Mouse (Mus musculus) small intestine, adult 2 months (tissue): Measurements from ENCODE around the gene Chsy1. TPM values are rescaled to one million over a fixed set of nuclear protein-coding genes. Genes with fewer than 3 reads are reported as not detected.

Experiments
- H3K27ac ChIP-seq: fragments of 200-500 bp; 2 replicates; pipeline ENCODE4 v1.5.1; 2012; ENCODE audit warnings: low read depth, low read length, control low read depth, inconsistent platforms; ENCODE audit not compliant: insufficient read depth
- H3K27me3 ChIP-seq: fragments of 200-500 bp; 2 replicates; pipeline ENCODE4 v1.6.1; 2012; ENCODE audit warnings: mild to moderate bottlenecking, moderate library complexity, low read length, inconsistent platforms; ENCODE audit not compliant: control insufficient read depth, insufficient read depth
- H3K36me3 ChIP-seq: fragments of 200-500 bp; 2 replicates; pipeline ENCODE4 v1.6.1; 2012; ENCODE audit warnings: mild to moderate bottlenecking, low read length, control low read depth, inconsistent platforms; ENCODE audit not compliant: control insufficient read depth, insufficient read depth
- H3K4me1 ChIP-seq: fragments of 200-500 bp; 2 replicates; pipeline ENCODE4 v1.6.1; 2012; ENCODE audit warnings: low read length, inconsistent platforms, mixed read lengths; ENCODE audit not compliant: control insufficient read depth, insufficient read depth, insufficient read length
- H3K4me3 ChIP-seq: fragments of 200-500 bp; 2 replicates; pipeline ENCODE4 v1.5.1; 2012; ENCODE audit warnings: low read depth, mild to moderate bottlenecking, control low read depth, inconsistent platforms, low read length, moderate library complexity
- CTCF ChIP-seq: fragments of 200-500 bp; IDR thresholded peaks from 2 replicates; pipeline ENCODE4 v1.5.1; 2012; ENCODE audit warnings: low read depth, mild to moderate bottlenecking, control low read depth, inconsistent platforms, low read length, moderate library complexity, mixed read lengths; ENCODE audit not compliant: insufficient replicate concordance, insufficient read length; ENCODE audit errors: extremely low read depth
- POLR2A ChIP-seq: fragments of 200-500 bp; IDR thresholded peaks from 2 replicates; pipeline ENCODE4 v1.6.1; 2012; ENCODE audit warnings: low read depth, mild to moderate bottlenecking, control low read depth, inconsistent platforms, low read length, moderate library complexity
- WGBS: fragments of 180-500 bp; shearing (Covaris S2); methylation state at CpG from one replicate; pipeline ENCODE4 v1.1.7; 2018; 5-methylcytosine and 5-hydroxymethylcytosine counted together
- polyA plus RNA-seq: library from polyadenylated mRNA; depleted of rRNA; stranded (reverse); fragments of >200 nt; gene quantifications from 2 replicates; pipeline ENCODE4 v1.2.3, GENCODE M21; 2012

The Chsy1 gene
- polyA plus RNA-seq, 1 experiment, result 1.4 TPM

DNA sequence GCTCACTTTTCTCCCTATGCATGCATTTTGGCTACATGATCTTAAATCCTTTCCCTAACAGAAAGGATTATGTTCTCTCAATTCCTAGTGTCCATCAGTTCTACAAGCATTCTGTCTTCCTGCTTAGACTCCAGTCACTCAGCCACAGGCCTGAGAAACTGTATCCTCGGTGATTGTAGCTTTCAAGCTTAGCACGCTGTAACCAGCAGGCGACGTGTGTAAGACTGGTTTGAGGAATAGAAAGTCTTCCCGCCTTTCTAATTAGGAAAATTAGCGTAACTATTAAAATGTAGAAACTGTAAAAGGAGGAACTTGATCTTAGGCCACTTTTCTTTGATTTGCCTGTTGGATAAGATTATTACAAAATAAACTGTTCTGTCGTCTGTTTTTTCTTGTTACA lies 9.5 kb downstream of the Chsy1 start:
- H3K27me3 ChIP-seq, result no peaks in the 10 kb centered on the region
- 81% methylated on average over 7 of the region's 7 CpGs for WGBS
- TF ChIP-seq POLR2A (no peak), CTCF (no peak)
- H3K4me1 ChIP-seq, result peaks cover 5% of the 10 kb centered on the region; the same call in 1 of the 2 replicates
- H3K36me3 ChIP-seq, result no peaks in the 10 kb centered on the region
- H3K27ac ChIP-seq, result no peak overlapping the region
- no peak overlapping the region for H3K4me3 ChIP-seq

DNA sequence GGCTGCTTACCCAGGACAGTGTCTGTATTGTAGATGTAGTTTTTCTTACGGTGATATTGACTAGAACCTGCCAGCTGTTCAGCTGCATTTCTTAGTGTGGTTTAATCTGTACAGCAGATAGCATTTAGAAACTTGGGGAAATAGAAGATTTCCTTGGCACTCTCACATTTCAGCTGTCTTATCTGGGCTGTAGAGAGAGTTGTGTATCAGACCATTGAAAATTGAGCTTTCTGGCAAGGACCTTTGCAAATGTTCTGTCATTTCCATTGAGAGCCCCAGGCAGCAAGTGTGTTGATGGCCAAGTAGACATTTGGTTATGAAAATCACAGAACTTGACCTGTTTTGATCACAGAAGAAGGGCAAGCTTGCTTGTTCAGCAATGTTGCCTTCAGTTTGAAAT lies 10.8 kb downstream of the Chsy1 start:
- peaks cover 8% of the 10 kb centered on the region; the same call in 1 of the 2 replicates for H3K4me1 ChIP-seq
- WGBS, result 85% methylated on average over 1 of the region's 1 CpGs
- no peaks in the 10 kb centered on the region for H3K27me3 ChIP-seq
- TF ChIP-seq POLR2A (no peak), CTCF (no peak)
- no peaks in the 10 kb centered on the region for H3K36me3 ChIP-seq
- H3K27ac ChIP-seq, result no peak overlapping the region
- no peak overlapping the region for H3K4me3 ChIP-seq

DNA sequence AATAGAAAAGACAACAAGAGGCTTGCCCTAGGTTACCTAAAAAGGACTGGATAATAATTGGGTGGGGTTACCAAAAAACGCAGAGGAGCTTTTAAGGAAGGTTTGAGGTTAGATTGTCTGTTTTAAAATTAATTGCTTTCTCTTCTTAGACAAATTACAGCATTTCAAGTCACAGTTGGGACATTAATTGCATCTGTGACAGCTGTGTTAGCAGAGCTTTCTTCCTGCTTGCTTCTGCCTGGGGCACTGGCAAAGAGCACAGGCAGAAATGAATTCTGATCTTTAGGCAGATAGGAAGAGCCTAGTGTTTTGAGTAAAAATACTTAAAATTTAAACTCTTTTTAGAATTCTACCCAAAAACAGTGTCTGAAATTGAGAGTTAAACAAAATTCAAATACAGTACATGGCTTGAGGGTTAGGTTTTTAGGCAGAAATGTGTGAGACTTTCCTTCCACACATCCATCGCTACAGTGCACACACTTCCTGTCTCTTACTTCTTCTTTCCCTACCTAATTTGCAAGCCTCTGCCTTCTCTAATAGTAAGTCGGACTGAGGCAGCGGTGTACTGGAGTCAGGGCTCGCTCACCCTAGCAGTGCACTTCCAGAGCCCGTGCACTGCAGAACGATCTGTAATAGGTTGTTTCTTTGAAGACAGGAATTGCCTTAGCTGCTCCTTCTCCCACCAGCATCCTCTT lies 11.5 kb downstream of the Chsy1 start:
- TF ChIP-seq POLR2A (no peak), CTCF (no peak)
- no peak overlapping the region for H3K27ac ChIP-seq
- peaks cover 5% of the 10 kb centered on the region; the same call in 1 of the 2 replicates for H3K36me3 ChIP-seq
- H3K4me3 ChIP-seq, result no peak overlapping the region
- peaks cover 7% of the 10 kb centered on the region; the same call in 1 of the 2 replicates for H3K4me1 ChIP-seq
- 80% methylated on average over 7 of the region's 7 CpGs for WGBS
- no peaks in the 10 kb centered on the region for H3K27me3 ChIP-seq

DNA sequence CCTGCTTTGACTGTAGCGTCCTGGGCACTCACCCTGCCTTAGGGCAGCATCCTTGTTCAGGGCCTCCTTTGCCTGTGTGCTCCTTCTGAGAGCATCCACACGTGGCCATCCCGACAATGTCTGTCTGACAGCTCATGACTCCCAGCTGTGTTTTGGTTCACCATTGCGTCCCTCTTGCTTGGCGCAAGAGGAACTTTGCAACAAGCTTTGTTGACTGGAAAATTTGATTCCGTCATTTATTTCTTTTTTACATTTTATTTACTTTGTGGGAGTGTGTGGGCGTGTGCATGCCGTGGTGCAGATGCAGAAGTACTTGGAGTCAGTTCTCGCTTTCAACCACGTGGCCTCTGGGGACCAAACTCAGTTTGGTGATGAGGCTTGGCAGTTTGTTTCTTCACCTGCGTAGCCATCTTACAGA lies 15.2 kb downstream of the Chsy1 start:
- WGBS, result 34% methylated on average over 11 of the region's 11 CpGs
- H3K27ac ChIP-seq, result no peak overlapping the region; the same call in 1 of the 2 replicates
- peaks cover 5% of the 10 kb centered on the region; the same call in 1 of the 2 replicates for H3K36me3 ChIP-seq
- no peak overlapping the region for H3K4me3 ChIP-seq
- H3K27me3 ChIP-seq, result no peaks in the 10 kb centered on the region
- TF ChIP-seq POLR2A, result no peak
- no peak for TF ChIP-seq CTCF
- peaks cover 3% of the 10 kb centered on the region; the same call in 1 of the 2 replicates for H3K4me1 ChIP-seq

DNA sequence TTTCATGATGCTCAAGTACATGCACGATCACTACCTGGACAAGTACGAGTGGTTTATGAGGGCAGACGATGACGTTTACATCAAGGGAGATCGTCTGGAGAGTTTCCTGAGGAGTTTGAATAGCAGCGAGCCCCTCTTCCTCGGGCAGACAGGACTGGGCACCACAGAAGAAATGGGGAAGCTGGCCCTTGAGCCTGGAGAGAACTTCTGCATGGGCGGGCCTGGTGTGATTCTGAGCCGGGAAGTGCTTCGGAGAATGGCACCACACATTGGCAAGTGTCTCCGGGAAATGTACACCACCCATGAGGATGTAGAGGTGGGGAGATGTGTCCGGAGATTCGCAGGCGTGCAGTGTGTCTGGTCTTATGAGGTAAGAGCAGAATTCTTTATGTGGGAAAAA lies 16.1 kb downstream of the Chsy1 start:
- Histone ChIP-seq H3K4me3 (no peak overlapping the region), H3K4me1 (peaks cover 3% of the 10 kb centered on the region; the same call in 1 of the 2 replicates), H3K36me3 (peaks cover 5% of the 10 kb centered on the region; the same call in 1 of the 2 replicates), H3K27ac (no peak overlapping the region), H3K27me3 (no peaks in the 10 kb centered on the region)
- TF ChIP-seq POLR2A, result no peak
- no peak for TF ChIP-seq CTCF
- WGBS, result 85% methylated on average over 14 of the region's 14 CpGs

DNA sequence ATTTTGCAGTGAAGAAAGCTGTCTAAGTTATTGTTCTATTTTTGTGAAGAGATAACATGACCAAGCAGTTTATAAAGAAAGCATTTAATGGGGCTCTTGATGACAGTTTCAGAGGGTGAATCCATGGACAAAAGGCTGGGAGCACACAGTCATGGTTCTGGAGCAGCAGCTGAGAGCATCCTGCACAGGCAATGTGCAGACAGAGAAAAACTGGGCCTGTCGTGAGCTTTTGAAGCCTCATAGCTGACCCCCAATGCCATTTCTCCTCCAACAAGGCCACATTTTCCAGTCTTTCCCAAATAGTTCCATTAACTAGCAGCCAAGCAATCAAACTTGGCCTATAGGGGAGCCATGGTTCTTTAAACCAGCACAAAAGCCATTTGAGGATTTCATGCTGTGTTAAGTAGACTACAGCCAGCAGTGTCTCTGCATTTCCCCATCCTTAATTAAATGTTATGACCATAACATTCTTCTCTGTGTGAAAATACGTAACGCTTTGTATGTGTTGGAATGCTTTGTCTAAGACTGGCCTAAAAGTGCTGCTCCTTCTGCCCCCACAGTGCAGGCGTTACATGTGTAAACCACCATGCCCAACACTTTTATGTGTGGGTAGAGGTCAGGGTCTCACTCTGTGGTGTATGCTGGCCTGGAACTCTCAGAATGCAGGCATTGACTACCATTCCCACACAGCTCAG lies 18.8 kb downstream of the Chsy1 start:
- Histone ChIP-seq H3K27ac (no peak overlapping the region), H3K27me3 (no peaks in the 10 kb centered on the region), H3K4me3 (no peak overlapping the region), H3K4me1 (peaks cover 3% of the 10 kb centered on the region; the same call in 1 of the 2 replicates), H3K36me3 (peaks cover 5% of the 10 kb centered on the region; the same call in 1 of the 2 replicates)
- 96% methylated on average over 4 of the region's 4 CpGs for WGBS
- TF ChIP-seq POLR2A (no peak), CTCF (no peak)

DNA sequence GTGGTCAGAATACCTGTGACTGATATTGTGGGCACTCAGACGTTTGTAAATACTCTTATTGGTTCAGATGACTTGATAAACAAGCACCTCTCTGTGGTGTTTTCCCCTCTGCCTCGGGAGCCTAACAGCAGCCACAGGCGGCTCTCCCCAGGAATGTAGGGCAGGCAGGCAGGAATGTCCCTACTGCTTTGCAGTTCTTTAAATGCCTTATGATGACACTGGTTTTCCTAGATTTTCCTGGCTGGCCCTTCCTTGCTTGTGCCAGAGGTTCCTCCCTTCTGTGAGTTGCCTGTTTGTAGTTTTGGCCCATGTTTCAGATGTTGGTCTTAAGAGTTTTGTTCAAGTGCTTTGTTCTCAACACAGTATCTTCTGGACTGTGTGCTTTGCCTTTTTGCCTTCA lies 19.5 kb downstream of the Chsy1 start:
- H3K4me1 ChIP-seq, result peaks cover 3% of the 10 kb centered on the region; the same call in 1 of the 2 replicates
- no peak overlapping the region for H3K27ac ChIP-seq
- TF ChIP-seq CTCF, result no peak
- no peaks in the 10 kb centered on the region for H3K27me3 ChIP-seq
- H3K4me3 ChIP-seq, result no peak overlapping the region
- H3K36me3 ChIP-seq, result peaks cover 5% of the 10 kb centered on the region; the same call in 1 of the 2 replicates
- WGBS, result 51% methylated on average over 3 of the region's 3 CpGs
